Mouse (Mus musculus) adrenal gland, adult (tissue): ENCODE measurements around the gene Gm8369.
"Not testable (repeated sequence)": the region's sequence is repeated elsewhere in the genome, so short reads cannot be mapped to it uniquely, and the experiment has no call there.

Experiments
- DNase-seq, 2 experiments: peaks; one replicate each; pipeline ENCODE4 v3.0.0; 2022 to 2023; ENCODE audit warnings: low spot score in 1 of 2; ENCODE audit not compliant: inconsistent age in 2 of 2

The Gm8369 gene

DNA sequence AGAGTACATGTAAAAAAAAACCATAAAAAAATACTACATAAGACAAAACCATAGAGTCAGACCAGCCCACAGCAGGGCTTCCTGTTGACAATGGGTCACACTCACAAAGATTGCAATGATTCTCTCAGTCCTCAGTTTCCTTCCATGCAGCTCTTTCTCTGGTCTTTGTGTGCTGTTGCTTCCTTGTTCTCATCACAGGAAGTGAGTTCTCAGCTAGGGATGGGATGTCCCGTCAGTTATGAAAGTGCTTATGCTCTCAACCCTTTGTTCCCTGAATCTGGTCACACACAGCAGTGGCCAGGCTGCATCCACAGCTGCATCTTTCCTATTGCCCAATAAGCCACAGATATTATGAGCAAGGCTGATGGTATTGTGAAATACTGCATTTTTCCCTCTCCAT lies 27.7 kb downstream of the Gm8369 start:
- DNase-seq, result no peak

GRCm38 (mm10) chr19:11516246-11516645 lies 30.5 kb downstream of the Gm8369 start, which contains the start of gene Ms4a6b:
Ms4a6b (plus strand) TSS chr19:11516512.
- no peak for DNase-seq

DNA sequence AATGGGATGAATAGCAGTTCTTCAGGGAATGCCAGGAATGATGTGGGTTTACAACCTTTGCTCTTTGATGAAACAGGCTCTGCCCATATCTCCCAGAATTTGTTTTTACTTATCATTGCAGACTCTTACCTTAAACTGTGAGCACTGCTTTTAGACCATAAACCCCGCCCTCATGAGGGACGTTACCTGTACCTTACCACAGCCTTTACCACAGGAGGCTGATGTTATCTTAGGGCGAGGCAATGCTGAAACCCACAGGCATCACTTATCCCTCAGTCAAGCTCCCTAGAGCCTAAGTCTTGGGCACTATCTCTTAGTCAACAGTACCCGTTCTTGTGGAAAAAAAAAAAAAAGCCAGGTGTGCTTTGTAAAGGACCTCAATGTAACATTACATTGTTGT lies 31.1 kb downstream of the Gm8369 start:
- no peak for DNase-seq

GRCm38 (mm10) chr19:11517373-11517772 lies 31.6 kb downstream of the Gm8369 start:
- not testable (repeated sequence) for DNase-seq

GRCm38 (mm10) chr19:11518356-11518755 lies 32.6 kb downstream of the Gm8369 start:
- not testable (repeated sequence) for DNase-seq

- no peak for DNase-seq
Observed at GRCm38 (mm10) chr19:11520146-11520545, 34.4 kb downstream of the Gm8369 start.

DNA sequence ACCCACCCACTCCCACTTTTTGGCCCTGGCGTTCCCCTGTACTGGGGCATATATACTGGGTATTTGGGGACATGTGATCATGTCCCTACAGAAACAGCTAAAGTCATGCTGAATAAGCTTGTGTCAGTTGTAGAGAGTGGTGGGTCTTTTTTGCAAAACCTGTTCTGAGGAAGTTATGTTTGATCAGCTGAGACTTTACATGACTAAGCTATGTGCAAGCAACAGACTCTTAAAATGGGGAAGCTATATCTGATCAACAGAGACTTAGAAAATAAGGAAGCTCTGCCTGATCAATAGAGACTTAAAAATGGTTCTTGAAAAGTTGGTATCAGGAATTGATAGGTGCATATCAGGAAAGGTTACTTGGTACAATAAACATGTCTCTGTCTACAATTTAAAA lies 47.7 kb downstream of the Gm8369 start:
- no peak for DNase-seq

GRCm38 (mm10) chr19:11533888-11534445 lies 48.2 kb downstream of the Gm8369 start:
- no peak for DNase-seq

- DNase-seq, result no peak
Observed at GRCm38 (mm10) chr19:11536593-11536992, 50.9 kb downstream of the Gm8369 start, which contains the start of gene Ms4a4d. Ms4a4d (plus strand) TSS chr19:11536801.

DNA sequence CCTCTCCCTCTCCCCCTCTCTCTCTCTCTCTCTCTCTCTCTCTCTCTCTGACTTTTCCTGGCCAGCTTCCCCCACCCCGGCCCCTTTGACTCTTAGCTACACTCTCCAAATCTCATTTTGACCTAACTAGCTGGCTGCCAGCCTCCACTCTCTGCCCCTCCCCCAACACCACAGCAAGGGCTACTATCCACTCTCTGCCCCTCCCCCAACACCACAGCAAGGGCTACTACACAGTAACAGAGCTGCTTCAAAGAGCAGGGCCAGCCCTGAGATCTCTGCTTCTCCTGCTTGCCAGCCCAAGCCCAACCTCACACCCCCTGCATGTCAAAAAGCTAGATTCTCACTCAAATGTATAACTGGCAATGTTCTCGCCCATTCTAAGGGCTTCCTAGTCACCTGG lies 51.6 kb downstream of the Gm8369 start:
- no peak for DNase-seq

DNA sequence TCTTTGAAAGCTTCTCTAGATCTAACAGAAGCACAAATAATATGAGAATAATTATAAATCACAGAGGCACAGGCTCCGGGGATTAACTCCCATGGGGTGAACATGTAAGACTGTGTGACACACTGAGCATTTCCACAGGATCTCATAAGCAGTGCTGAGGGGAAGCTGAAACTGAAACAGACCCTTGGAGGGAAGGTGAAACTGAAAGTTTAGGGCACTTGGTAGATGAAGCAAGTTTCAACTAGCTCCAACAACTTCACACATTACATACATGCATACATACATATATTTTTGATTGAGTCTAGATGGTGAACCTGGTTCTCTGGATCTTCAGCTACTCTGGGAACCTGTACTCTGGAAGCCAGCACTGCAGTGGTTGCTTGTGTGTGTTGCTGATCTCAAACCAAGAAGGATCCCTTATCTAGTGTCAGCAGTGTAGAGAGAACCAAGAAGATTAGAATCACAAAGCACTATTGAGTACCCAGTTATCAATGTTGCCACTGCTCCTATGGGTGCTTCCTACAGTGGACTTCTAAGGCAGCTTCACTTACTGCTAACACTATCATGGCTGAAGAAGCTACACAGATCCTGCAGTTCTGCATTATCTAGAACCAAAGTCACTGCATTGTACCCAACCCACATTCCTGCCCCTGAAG lies 54.6 kb downstream of the Gm8369 start:
- not testable (repeated sequence) for DNase-seq

- DNase-seq, result not testable (repeated sequence)
Observed at GRCm38 (mm10) chr19:11544383-11544782, 58.6 kb downstream of the Gm8369 start.

DNA sequence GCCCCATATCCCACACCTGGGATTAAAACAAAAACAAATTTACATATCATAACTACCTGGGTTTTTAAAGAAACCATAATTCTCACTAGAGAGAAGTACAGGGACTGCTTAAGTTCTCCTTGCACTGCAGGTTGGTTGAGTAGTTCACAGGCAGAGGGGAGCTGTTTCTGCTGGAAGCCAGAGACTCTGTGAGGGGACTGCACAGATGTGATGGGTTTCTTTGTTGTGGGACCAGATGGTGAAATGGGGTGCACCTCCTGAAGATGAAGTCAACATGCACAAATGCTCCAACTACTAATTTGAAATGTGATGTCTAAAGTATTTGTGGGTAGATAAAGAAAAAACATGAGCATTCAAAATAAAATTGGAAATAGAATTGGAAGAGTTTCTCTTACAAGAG lies 62.2 kb downstream of the Gm8369 start:
- no peak for DNase-seq

DNA sequence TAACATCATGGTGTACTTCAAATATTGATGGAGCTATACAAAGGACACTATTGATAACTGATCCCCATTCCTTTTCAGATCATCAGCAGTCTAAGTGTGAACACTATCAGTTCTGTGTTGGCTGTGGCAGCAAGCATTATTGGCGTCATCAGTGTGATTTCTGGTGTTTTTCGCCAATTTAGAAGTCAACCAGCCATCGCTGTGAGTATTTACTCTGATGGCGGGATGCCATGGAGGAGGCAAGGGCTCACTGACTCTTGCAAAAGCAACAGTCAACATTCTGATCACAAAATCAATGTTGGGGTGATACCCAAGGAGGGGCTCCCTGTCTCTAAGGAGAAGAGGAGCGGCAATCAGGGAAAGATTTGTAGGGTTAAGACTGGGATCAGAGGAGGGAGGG lies 69.0 kb downstream of the Gm8369 start:
- DNase-seq, result no peak

GRCm38 (mm10) chr19:11559560-11559959 lies 73.8 kb downstream of the Gm8369 start:
- not testable (repeated sequence) for DNase-seq
